Mouse (Mus musculus) forebrain, embryonic 14.5 days (tissue): ENCODE data around the gene Gfpt1. TPM values are rescaled to one million over a fixed set of nuclear protein-coding genes. Genes with fewer than 3 reads are reported as not detected.

Experiments
- ATAC-seq: fragments of 200-750 bp; cut with Nextera tagmentation; 2 replicates; pipeline ENCODE4 v1.8.0; 2017; ENCODE audit warnings: mild to moderate bottlenecking, moderate library complexity
- DNase-seq: peaks from one replicate; pipeline ENCODE4 v3.0.0-alpha.2; 2015; ENCODE audit warnings: low spot score
- H3K27ac ChIP-seq: fragments of 300-500 bp; sonication (generic); 2 replicates; pipeline ENCODE4 v1.5.1; 2014; ENCODE audit warnings: low read depth, mild to moderate bottlenecking, control low read depth, low read length, moderate library complexity
- H3K27me3 ChIP-seq: fragments of 300-500 bp; sonication (generic); replicated peaks from 2 replicates; pipeline ENCODE4 v1.6.1; 2014; ENCODE audit warnings: low read length, control low read depth, mixed read lengths; ENCODE audit not compliant: control insufficient read depth, insufficient read depth
- H3K36me3 ChIP-seq: fragments of 300-500 bp; sonication (generic); 2 replicates; pipeline ENCODE4 v1.6.1; 2014; ENCODE audit warnings: low read length, control low read depth; ENCODE audit not compliant: control insufficient read depth, insufficient read depth
- H3K4me1 ChIP-seq: fragments of 300-500 bp; sonication (generic); 2 replicates; pipeline ENCODE4 v1.6.1; 2014; ENCODE audit warnings: antibody characterized with exemption, low read length, control low read depth; ENCODE audit not compliant: control insufficient read depth, insufficient read depth
- H3K4me2 ChIP-seq: fragments of 300-500 bp; sonication (generic); 2 replicates; pipeline ENCODE4 v1.6.1; 2014; ENCODE audit warnings: mild to moderate bottlenecking, control low read depth, low read length
- H3K4me3 ChIP-seq: fragments of 300-500 bp; sonication (generic); 2 replicates; pipeline ENCODE4 v1.5.1; 2014; ENCODE audit warnings: low read depth, low read length, control low read depth
- H3K9ac ChIP-seq: fragments of 300-500 bp; sonication (generic); 2 replicates; pipeline ENCODE4 v1.6.1; 2014; ENCODE audit warnings: mild to moderate bottlenecking, low read length, control low read depth, moderate library complexity
- H3K9me3 ChIP-seq: fragments of 300-500 bp; sonication (generic); replicated peaks from 2 replicates; pipeline ENCODE4 v1.6.1; 2016; ENCODE audit warnings: low read length, control low read depth, mixed read lengths; ENCODE audit not compliant: control insufficient read depth
- WGBS: fragments of 180-500 bp; shearing (Covaris S2); extraction: QIAGEN DNeasy Blood & Tissue Kit; methylation state at CpG from one replicate; pipeline ENCODE4 v1.1.7; 2014; 5-methylcytosine and 5-hydroxymethylcytosine counted together
- polyA plus RNA-seq: library from polyadenylated mRNA; unstranded; fragments of >200 nt; fragmentation: Nextera tagmentation; extraction: Ambion mirVana; gene quantifications from 2 replicates; pipeline ENCODE4 v1.2.1, GENCODE M21; 2014

Gfpt1 gene
- polyA plus RNA-seq, 1 experiment from 2014 or later, result 18.2 TPM

DNA sequence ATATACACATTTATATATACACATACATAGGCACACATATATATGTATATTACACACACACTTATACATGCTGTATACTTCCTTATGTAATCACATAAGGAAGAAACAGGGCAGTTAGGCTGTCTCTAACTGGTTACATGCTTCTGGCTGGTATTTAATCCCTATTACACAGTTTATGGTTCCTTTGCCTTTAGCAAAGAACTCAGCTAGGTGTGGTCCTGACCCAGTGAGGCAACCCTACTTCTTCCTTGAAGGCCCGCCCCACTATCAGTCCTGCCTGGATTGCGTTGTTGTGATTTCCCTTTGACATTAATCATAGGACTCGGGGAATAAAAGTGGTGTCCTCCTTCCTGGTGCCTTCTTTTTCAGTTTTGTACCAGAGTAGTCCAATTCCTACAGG is 8.3 kb upstream of the Gfpt1 start:
- WGBS, result 88% methylated on average over 3 of the region's 3 CpGs
- peaks cover 5% of the 10 kb centered on the region for H3K9me3 ChIP-seq

DNA sequence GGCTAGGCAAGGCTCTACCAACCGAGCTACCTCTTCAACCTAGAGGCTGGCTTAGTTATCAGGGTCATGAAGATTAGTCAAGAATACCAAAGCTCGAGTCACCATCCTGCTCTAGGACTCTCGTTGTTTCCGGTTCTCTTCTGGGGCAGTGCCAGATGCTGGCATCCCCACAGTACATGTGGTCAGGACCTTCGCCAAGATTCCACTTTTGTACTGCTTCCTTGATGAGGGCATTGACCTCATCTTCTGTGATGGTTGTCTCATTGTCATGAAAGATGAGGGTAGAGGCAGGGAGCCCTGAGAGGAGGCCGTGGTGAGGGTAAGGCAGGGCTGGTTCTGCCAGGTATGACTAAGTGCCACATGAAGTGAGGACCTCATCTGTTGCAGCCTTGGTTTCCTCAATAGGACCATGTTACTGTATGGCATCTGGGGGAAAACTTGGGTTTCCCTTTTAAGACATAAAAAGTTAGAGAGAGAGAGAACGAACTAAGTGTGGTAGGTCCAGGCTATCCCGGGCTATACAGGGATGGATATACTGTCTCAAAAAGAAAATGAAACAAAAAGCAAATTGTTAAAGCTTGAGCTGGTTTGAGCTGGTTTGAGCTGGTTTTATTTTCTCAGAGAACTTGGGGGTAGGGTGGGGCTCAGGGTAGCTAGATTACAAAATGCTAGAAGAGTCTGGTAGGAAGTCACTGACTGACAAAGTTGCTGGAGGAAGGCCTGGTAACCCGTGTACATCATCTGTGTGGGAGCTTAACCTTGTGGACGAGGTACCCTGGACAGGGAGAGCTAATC is 4.6 kb upstream of the Gfpt1 start:
- no peak for ATAC-seq
- Histone ChIP-seq H3K27ac (no peak overlapping the region), H3K4me3 (no peak overlapping the region), H3K9me3 (peaks cover 5% of the 10 kb centered on the region), H3K4me2 (no peak overlapping the region), H3K4me1 (no peaks in the 10 kb centered on the region), H3K27me3 (no peaks in the 10 kb centered on the region), H3K9ac (no peak overlapping the region), H3K36me3 (no peaks in the 10 kb centered on the region)
- DNase-seq, result no peak
- WGBS, result 86% methylated on average over 10 of the region's 10 CpGs

More for the DNA sequence above, 8.3 kb upstream of the Gfpt1 start:
- DNase-seq (no peak), ATAC-seq (no peak)
- Histone ChIP-seq H3K27me3 (no peaks in the 10 kb centered on the region), H3K4me2 (no peak overlapping the region), H3K4me1 (no peaks in the 10 kb centered on the region), H3K36me3 (peaks cover 6% of the 10 kb centered on the region; the same call in 1 of the 2 replicates), H3K9ac (no peak overlapping the region), H3K4me3 (no peak overlapping the region), H3K27ac (no peak overlapping the region)

DNA sequence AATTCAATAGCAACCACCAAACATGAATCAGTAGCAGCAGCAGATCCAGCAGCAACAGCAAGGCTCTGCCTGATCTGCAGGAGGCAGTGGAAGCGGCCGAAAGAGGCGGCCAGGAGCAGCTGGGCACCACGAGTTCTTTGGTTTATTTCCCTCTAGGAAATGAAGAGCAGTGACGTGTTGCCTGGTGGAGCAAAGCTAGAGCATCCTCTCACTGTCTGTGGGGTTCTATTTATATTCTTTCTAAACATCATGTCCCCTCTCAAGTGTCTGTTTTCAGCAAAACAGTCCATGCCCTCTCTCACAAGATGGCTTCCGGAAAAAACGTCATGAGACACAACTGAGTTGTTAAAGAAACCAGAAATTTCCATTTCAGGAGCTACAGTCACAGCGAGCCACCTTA is 3.5 kb upstream of the Gfpt1 start:
- H3K4me1 ChIP-seq, result peaks cover 7% of the 10 kb centered on the region
- ATAC-seq, result no peak

DNA sequence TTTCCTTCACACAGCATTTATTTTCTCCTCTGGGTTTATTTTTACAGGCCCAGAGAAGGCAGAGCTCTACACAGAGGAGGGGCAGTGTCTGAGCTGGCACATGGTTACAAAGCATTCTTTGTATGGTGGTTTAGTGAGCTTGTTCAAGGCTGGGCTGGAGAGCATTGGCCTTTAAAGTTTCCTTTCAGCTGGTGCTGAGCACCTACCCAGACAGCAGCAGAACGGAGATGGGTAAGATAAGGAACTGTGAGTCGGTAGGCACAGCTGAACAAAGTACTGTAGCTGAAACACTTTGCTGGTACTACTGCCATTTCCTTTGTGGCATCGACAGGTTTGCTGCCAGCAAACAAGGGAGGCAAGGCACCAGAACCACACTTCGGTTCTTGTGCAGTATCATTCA is 1.7 kb upstream of the Gfpt1 start:
- no peak overlapping the region for H3K9ac ChIP-seq
- H3K36me3 ChIP-seq, result no peaks in the 10 kb centered on the region
- no peak overlapping the region for H3K4me2 ChIP-seq
- 83% methylated on average over 4 of the region's 4 CpGs for WGBS
- H3K9me3 ChIP-seq, result peaks cover 5% of the 10 kb centered on the region
- H3K4me1 ChIP-seq, result peaks cover 10% of the 10 kb centered on the region
- DNase-seq, result no peak
- H3K27ac ChIP-seq, result no peak overlapping the region
- no peak overlapping the region for H3K4me3 ChIP-seq
- H3K27me3 ChIP-seq, result no peaks in the 10 kb centered on the region
- ATAC-seq, result no peak

More for the DNA sequence above, 3.5 kb upstream of the Gfpt1 start:
- no peak overlapping the region for H3K9ac ChIP-seq
- H3K9me3 ChIP-seq, result peaks cover 5% of the 10 kb centered on the region
- no peak overlapping the region for H3K4me2 ChIP-seq
- H3K36me3 ChIP-seq, result no peaks in the 10 kb centered on the region
- H3K4me3 ChIP-seq, result no peak overlapping the region
- H3K27ac ChIP-seq, result no peak overlapping the region
- WGBS, result 91% methylated on average over 8 of the region's 8 CpGs
- DNase-seq, result no peak
- H3K27me3 ChIP-seq, result no peaks in the 10 kb centered on the region

DNA sequence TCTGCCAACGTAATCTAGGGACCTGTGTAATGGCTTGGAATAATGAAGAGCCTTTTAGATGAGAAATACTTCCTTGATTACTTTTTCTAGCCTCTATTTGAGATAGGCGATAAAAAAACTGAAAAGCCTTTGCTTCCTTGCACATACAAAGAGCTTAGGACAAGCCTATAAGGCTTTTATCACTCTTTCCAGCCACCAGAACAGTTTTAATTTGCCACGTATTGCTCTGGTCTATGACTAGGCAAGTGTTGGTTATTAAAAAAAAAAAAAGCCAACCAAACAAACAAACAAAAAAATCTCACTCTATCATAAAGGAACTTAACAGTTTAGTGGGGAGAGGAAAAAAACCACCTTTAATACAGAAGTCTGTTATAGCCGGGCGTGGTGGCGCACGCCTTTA is 1.2 kb upstream of the Gfpt1 start:
- H3K4me1 ChIP-seq, result peaks cover 10% of the 10 kb centered on the region
- H3K9me3 ChIP-seq, result peaks cover 5% of the 10 kb centered on the region
- no peaks in the 10 kb centered on the region for H3K36me3 ChIP-seq
- peak overlapping the region; percentile 92; the same call in 1 of the 2 replicates for H3K4me3 ChIP-seq
- no peak overlapping the region; the same call in 1 of the 2 replicates for H3K27ac ChIP-seq
- H3K9ac ChIP-seq, result no peak overlapping the region
- ATAC-seq, result no peak
- peak overlapping the region; percentile 62 for H3K4me2 ChIP-seq
- 79% methylated on average over 7 of the region's 7 CpGs for WGBS
- no peak for DNase-seq
- H3K27me3 ChIP-seq, result no peaks in the 10 kb centered on the region

DNA sequence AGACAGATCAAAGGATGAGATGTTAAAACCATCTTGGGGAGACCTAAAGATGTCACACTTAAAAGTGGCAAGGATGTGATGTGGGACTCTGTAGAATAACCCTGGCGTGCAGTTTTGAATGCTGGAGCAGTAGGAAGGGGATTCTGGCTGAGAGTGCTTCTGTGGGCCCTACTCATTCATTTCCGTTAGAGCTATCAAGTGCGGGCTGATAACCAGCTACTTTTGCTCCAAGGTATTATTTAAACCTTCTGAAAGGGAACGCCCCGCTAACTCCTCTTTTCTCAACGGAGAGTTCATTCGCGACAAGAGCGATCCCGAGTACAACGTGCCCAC is 676 bp upstream of the Gfpt1 start:
- peak overlapping the region; percentile 92 for H3K4me3 ChIP-seq
- H3K27me3 ChIP-seq, result no peaks in the 10 kb centered on the region
- ATAC-seq, result 0 out of 2 replicates have a peak, but pooled peaks have one; percentile 4
- DNase-seq, result no peak
- 1% methylated on average over 11 of the region's 11 CpGs for WGBS
- H3K9ac ChIP-seq, result peak overlapping the region; percentile 97
- H3K9me3 ChIP-seq, result peaks cover 2% of the 10 kb centered on the region
- H3K4me1 ChIP-seq, result peaks cover 10% of the 10 kb centered on the region
- H3K27ac ChIP-seq, result peak overlapping the region; percentile 97
- H3K36me3 ChIP-seq, result no peaks in the 10 kb centered on the region
- peak overlapping the region; percentile 62 for H3K4me2 ChIP-seq

DNA sequence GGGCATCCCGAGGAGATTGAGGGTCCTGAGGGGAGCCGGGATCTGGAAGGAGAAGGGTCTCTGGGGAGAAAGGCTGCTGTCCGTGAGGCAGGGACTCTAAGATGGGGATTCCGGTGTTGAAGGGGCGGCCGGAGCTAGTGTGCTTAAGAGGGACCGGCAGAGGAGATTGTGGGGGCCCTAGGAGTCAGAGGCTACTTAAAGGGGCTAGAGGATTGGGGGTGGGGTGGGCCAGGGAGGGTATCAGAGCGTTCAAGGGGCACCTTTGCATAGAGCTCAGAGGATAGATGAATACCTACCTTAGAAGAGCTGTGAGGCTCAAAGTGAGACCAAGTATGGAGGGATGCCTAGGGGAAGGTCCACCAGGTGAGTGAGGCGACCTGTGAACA is 478 bp downstream of the Gfpt1 start:
- peak overlapping the region; percentile 92 for H3K4me3 ChIP-seq
- peak overlapping the region; percentile 97 for H3K9ac ChIP-seq
- peaks cover 10% of the 10 kb centered on the region for H3K4me1 ChIP-seq
- peak overlapping the region; percentile 97 for H3K27ac ChIP-seq
- peak; percentile 19 for DNase-seq
- H3K9me3 ChIP-seq, result no peaks in the 10 kb centered on the region
- H3K36me3 ChIP-seq, result no peaks in the 10 kb centered on the region
- H3K27me3 ChIP-seq, result no peaks in the 10 kb centered on the region
- peak overlapping the region; percentile 62 for H3K4me2 ChIP-seq
- peak; percentile 49 for ATAC-seq
- 2% methylated on average over 9 of the region's 9 CpGs for WGBS

DNA sequence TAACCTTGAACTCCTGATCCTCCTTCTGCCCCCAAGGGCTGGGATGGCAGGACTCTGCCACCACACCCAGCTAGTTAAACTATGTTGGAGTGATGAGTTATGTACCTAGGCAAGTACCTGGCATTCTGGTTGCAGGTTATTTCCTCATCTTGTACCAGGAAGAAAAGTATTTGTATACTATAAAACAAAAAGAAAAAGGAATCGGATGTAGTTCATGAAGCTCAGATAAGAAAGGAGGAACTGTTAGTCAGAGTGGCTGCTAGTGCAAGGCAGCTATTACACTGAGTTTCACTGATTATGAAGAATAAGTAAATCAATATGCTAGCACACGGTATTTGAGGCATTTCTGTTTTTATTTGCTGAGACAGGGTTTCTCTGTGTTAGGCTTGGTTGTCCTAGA is 2.2 kb downstream of the Gfpt1 start:
- no peak overlapping the region for H3K27ac ChIP-seq
- no peaks in the 10 kb centered on the region for H3K9me3 ChIP-seq
- peaks cover 10% of the 10 kb centered on the region for H3K4me1 ChIP-seq
- no peak for ATAC-seq
- H3K4me2 ChIP-seq, result no peak overlapping the region
- no peaks in the 10 kb centered on the region for H3K27me3 ChIP-seq
- no peak overlapping the region for H3K4me3 ChIP-seq
- DNase-seq, result no peak
- whole genome bisulfite sequencing, result 90% methylated on average over 2 of the region's 2 CpGs
- H3K36me3 ChIP-seq, result no peaks in the 10 kb centered on the region
- no peak overlapping the region for H3K9ac ChIP-seq

DNA sequence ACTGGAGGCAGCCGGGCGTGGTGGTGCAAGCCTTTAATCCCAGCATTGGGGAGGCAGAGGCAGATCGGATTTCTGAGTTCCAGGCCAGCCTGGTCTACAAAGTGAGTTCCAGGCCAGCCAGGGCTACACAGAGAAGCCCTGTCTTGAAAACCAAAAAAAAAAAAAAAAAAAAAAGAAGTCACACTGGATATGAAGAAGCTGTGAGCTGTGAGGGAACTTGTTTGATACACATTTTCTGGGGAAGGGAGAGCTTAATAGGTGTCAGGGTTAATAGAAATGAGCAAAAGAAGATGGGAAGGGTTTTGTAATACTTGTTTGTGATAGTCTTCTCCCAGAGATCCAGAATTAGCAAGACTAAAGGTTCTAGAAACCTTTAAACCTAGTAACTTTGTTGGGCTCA is 2.9 kb downstream of the Gfpt1 start:
- DNase-seq (no peak), ATAC-seq (no peak)
- no peaks in the 10 kb centered on the region for H3K27me3 ChIP-seq
- H3K4me1 ChIP-seq, result peaks cover 10% of the 10 kb centered on the region
- no peak overlapping the region for H3K4me3 ChIP-seq
- no peak overlapping the region for H3K27ac ChIP-seq
- no peak overlapping the region for H3K9ac ChIP-seq
- H3K36me3 ChIP-seq, result no peaks in the 10 kb centered on the region
- 71% methylated on average over 3 of the region's 3 CpGs for WGBS
- H3K4me2 ChIP-seq, result no peak overlapping the region
- H3K9me3 ChIP-seq, result no peaks in the 10 kb centered on the region
